Mouse (Mus musculus) testis, adult 2 months (tissue): Measurements from ENCODE around the gene Fnbp1l.

Source experiments
- CTCF ChIP-seq: fragments of 200-500 bp; IDR thresholded peaks from 2 replicates; pipeline ENCODE4 v1.5.1; 2012; ENCODE audit warnings: low read depth, mild to moderate bottlenecking, inconsistent platforms, low read length, moderate library complexity; ENCODE audit not compliant: control insufficient read depth, insufficient read depth, insufficient replicate concordance
- POLR2A ChIP-seq: fragments of 200-500 bp; IDR thresholded peaks from 2 replicates; pipeline ENCODE4 v1.6.1; 2012; ENCODE audit warnings: low read depth, mild to moderate bottlenecking, inconsistent platforms, low read length, moderate library complexity; ENCODE audit not compliant: control insufficient read depth

- TF ChIP-seq CTCF (no peak), POLR2A (no peak)
Measured at GRCm38 (mm10) chr3:122624591-122624990, 5.1 kb upstream of the Fnbp1l start.
